Mouse (Mus musculus) neutrophil, adult 5-6 weeks (primary cell): ENCODE data around the gene Serp1. TPM values are rescaled to one million over a fixed set of nuclear protein-coding genes. Genes with fewer than 3 reads are reported as not detected.

Experiments used
- ATAC-seq: fragments of 151-379, 151-347 bp; 2 replicates; pipeline ENCODE4 v1.8.0; 2017; ENCODE audit warnings: mild to moderate bottlenecking, moderate TSS enrichment; ENCODE audit not compliant: insufficient number of reproducible peaks, poor library complexity, low FRiP score, severe bottlenecking; ENCODE audit errors: extremely low read depth
- total RNA-seq: library from RNA; stranded (forward); fragments of 200-1000 nt; gene quantifications from 2 replicates; pipeline ENCODE4 v1.2.3, GENCODE M21; 2017

Serp1 gene
- total RNA-seq: 375 and 392 TPM in 2 replicates

DNA sequence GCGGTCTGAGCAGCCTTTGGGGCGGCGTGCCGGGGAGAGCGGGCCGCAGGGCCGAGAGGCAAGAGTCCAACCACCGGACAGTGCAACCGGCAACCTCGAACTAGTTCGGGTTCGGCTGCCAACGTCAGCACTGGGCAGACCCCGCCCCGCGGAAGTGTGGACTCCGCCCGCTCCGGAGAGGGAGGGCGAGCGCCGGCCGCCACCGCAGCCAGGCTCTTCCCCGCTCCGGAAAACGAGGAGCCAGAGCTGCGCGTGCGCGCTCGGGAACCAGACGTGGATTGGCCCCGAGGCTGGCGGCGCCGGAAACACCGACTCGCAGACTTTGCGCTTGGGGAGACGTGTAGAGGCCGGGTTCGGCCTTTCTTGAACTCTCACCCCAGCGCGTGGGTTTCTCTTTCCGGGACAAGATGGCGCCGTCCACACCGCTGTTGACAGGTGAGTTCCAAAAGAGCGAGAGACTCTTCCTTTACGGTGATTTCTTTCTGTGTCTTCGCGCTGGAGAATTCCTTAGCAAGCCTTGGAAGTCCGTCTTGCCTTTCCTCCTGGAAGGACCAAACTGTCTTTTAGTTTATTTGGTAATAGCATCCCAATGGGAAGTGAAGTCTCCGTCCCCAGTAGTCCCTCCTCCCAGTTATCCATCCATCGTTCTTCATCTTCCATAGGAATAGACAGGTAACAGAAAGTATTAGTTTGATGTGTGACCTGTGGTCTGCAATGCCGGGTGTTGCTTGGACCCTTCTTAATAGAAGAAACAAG, at the start of gene Serp1, which contains the start of gene Eif2a:
TSS of gene Serp1 (minus strand) at position 241 of the 756 bp plus-strand sequence.
TSS of gene Eif2a (plus strand) at position 170 of the 756 bp plus-strand sequence.
- ATAC-seq: peak; percentile 95

GRCm38 (mm10) chr3:58570821-58571220, 45.1 kb upstream of the Serp1 start:
- ATAC-seq: no peak

DNA sequence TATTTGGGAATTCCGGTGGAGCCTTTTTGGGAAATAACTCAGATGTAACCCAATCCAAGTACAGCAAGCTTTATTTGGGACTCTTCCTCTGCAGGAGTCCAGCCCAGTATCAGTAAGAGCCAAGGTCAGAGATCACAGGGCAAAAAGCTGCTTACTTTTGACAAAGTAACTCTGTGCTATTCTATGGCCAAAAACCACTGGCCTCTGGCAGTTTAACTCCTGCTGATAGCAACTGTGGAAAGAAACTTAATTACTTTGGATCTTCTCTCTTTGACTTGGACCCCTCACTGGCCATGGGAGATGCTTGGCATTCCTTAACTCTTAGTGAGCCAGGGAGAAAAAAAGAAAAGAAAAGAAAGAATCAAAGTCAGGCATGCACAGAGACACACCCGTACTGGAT, 35.7 kb upstream of the Serp1 start:
- no peak for ATAC-seq

DNA sequence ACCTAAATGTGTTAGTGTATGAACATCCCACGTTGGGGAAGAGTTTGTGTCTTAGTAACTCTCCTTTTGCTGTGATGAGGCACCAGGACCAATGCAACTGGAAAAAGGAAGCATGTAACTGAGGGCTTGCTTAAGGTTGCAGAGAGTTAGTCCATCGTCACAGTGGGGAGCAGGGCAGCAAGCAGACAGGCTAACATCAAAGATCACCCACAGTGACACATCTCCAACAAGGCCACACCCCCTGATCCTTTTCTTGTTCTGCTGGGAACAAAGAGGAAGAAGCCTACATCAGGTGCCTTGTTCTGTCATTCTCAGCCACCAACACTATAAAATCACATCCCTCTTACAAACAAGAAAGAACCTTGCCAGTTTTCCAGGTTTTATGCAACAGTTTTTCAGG, 34.2 kb upstream of the Serp1 start:
- ATAC-seq: peak; percentile 56; the same call in 1 of the 2 replicates

GRCm38 (mm10) chr3:58556649-58557048, 31.0 kb upstream of the Serp1 start:
- peak; percentile 37; the same call in 1 of the 2 replicates for ATAC-seq

GRCm38 (mm10) chr3:58552001-58552811, 26.5 kb upstream of the Serp1 start:
- 0 out of 2 replicates have a peak, but pooled peaks have one; percentile 26 for ATAC-seq

DNA sequence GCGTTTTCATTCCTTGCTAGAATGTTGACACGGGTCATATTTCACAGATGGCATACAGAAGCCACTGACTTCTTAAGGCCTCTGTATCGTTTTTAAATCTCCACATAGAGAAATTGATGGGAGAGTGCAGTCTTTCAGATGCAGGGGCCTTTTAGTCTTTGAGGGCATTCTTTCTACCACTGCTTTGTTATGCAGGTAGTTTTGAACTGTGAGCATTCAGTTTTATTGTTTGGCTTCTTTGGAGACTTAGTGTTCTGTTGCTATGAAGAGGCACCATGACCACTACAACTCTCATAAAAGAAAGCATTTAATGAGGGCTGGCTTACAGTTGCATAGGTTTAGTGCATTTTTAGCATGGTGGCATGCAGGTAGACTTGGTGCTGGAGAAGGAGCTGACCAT, 10.9 kb upstream of the Serp1 start:
- ATAC-seq: no peak

- ATAC-seq: no peak
These were observed 681 bp upstream of the Serp1 start for GRCm38 (mm10) chr3:58526408-58526737.

GRCm38 (mm10) chr3:58525166-58525565, 526 bp downstream of the Serp1 start:
- no peak for ATAC-seq

- no peak for ATAC-seq
These were observed 1.4 kb downstream of the Serp1 start for GRCm38 (mm10) chr3:58524246-58524645.

DNA sequence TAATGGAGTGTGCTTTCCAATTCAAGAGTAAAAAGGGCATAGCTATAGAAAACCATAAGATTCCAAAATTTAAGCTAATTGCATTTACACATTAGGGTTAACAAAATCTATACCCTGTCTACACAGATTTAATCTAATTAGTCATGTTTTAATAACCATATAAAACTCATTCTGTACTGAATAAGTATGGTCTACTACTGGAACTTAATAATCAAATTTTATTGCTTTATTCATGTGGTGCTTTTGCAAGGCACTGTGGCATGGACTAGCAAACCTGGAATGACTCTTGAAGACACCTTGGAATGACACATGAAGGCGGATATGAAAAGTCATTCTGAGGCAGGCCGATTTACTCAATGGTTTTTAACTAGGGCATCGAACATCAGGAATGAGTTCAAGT, 2.3 kb downstream of the Serp1 start:
- no peak for ATAC-seq

DNA sequence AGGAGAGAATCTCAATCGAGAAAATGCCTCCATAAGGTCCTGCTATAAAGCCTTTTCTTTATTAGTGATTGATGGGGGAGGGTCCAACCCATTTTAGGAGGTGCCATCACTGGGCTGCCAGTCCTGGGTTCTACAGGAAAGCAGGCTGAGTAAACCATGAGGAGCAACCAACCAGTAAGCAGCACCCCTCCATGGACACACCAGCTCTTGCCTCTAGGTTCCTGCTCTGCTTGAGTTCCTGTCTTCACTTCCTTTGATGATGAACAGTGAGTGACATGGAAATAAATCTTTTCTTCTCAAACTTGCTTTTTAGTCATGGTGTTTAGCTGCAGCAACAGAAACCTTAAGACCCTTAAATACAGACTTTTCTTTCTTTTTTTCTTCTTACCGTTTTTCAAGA, 4.3 kb downstream of the Serp1 start:
- no peak for ATAC-seq

DNA sequence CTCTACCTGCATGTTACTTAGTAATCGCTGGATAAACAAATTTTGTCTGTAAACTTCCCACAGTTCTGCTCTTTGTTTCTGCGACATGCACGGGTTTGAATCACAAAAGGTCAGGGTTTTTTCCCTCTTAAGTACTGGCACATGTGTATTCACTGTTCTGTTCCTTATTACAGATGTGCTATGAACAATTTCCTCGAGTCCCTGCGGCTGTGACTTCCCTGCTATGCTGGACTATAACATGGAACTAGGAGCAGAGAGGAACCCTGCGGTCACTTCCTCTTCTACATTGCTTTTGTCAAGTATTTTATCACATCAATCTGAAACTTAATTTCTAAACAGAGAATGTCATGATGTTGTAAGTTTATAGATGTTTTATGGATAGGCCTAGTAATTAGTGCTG, 5.4 kb downstream of the Serp1 start:
- ATAC-seq: no peak

GRCm38 (mm10) chr3:58519536-58519935, 6.2 kb downstream of the Serp1 start:
- no peak for ATAC-seq

- ATAC-seq: no peak
These were observed 6.7 kb downstream of the Serp1 start for GRCm38 (mm10) chr3:58518962-58519361.

DNA sequence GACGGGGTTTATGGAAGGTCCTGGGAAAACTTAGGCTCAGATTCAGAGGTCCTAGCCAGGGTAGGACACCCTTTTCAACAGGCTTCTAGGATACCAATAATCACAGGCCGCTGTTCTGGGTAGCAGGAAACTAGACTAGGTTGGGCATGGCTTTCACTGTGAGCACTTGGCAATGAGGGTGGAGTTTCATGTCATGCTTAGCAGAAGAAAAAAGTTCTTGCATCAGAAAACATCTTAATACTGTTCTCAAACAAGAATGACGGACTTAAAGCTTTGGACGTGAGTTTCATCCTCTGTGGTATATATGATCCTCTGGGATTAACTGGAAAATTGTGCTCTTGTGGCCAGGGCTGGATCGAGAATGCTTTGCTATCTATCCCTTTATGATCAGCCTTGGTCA, 7.9 kb downstream of the Serp1 start:
- peak; percentile 39; the same call in 1 of the 2 replicates for ATAC-seq

- peak; percentile 79 for ATAC-seq
These were observed 8.4 kb downstream of the Serp1 start for GRCm38 (mm10) chr3:58517258-58517657.

- ATAC-seq: peak; percentile 75
These were observed 9.1 kb downstream of the Serp1 start for GRCm38 (mm10) chr3:58516602-58516976.

- ATAC-seq: no peak
These were observed 9.6 kb downstream of the Serp1 start for GRCm38 (mm10) chr3:58515947-58516601.

- ATAC-seq: no peak
These were observed 12.2 kb downstream of the Serp1 start for GRCm38 (mm10) chr3:58513483-58513882.
